Mouse (Mus musculus) frontal cortex, postnatal 14 days (tissue): ENCODE measurements around the gene Shc2.

ENCODE experiments used
- DNase-seq, 2 experiments: peaks; one replicate each; pipeline ENCODE4 v3.0.0; 2022; ENCODE audit warnings: low spot score in 2 of 2

Shc2 gene

DNA sequence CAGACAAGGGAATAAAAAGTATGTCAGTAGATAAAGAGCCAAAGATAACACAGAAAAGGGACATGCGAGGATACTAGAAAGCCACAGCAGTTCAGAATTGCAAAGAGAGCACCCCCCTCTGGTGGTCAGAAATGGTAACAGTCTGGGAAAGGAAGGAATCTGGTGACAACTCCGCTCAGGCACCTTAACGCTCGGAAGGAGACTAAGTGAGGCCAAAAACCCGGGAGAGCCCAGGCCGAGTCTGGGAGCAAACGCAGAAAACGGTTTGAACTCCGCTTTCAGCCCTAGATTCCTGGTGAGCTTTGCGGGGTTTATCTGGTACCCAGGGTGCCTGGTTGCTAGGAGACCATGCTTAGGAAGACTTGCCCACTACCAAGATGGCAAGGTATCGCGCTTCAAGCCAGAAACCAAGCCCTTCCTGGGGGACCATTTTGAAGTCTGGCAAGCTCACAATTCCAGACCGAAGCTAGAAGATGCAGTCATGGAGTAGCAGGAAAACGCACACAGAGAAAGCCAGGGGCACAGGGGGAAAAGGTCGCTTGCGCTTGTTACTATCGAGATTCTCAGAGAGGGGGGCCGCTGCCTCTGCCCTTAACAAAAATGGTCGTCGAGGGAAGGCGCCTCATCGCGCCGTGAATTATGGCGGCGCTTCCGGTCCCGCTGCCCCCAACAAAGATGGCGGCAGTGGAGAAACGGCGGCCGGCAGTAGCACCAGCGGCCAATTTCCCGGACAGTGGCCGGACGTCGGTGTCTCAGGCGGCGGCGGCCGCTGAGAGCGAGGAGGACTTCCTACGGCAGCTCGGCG is 31.3 kb upstream of the Shc2 start, which contains the start of gene Tpgs1:
Gene Tpgs1 (plus strand): TSS at position 599 of the 805 bp plus-strand sequence.
- peak; percentile 89 to 92 for DNase-seq

DNA sequence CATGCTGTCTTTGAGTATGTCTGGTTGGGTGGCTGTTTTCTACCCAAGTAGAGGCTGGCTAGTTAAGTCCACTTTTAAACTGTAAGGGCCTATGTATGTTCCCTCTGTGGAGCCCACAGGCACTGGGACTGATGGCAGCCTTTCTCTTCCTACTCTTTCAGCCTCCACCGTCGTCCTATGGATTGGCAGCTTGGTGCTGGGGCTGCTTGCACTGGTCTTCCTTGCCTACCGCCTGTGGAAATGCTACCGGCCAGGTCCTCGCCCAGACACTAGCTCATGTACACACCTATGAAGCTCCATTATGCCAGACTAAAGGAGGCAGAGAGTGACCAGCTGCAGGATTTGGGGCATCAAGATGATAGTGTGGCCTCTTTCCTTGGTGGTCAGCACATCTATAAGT is 30.4 kb upstream of the Shc2 start:
- DNase-seq, result no peak

DNA sequence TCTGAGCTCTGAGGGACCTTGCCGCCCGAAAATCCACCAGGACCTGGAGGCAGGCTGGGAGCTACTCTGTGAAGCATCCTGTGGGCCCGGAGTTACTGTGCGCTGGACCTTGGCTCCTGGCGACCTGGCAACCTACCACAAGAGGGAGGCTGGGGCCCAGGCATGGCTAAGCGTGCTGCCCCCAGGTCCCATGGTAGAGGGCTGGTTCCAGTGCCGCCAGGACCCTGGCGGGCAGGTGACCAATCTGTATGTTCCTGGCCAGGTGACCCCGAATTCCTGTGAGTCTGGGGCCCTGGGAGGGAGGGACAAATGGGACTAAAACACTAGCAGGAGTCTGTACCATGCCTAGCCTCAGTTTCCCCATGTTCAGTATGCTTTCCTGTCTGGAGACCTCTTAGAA is 28.8 kb upstream of the Shc2 start:
- no peak for DNase-seq

DNA sequence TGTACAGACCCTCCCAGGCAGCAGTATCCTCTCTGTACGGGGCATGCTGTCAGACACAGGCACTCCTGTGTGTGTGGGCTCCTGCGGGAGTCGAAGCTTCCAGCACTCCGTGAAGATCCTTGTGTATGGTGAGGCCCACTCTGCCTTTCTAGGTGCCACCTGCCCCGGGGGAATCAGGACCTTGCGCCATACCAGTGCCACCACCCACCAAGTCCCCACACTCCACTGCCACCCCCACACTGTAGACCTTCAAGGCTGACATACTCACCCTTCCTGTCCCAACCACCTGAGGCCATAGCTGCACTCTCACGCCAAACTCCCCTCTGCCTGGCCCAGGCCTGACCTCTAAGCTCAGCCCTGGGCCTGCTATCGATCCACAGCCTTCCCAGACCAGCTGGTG is 27.3 kb upstream of the Shc2 start:
- DNase-seq, result no peak

DNA sequence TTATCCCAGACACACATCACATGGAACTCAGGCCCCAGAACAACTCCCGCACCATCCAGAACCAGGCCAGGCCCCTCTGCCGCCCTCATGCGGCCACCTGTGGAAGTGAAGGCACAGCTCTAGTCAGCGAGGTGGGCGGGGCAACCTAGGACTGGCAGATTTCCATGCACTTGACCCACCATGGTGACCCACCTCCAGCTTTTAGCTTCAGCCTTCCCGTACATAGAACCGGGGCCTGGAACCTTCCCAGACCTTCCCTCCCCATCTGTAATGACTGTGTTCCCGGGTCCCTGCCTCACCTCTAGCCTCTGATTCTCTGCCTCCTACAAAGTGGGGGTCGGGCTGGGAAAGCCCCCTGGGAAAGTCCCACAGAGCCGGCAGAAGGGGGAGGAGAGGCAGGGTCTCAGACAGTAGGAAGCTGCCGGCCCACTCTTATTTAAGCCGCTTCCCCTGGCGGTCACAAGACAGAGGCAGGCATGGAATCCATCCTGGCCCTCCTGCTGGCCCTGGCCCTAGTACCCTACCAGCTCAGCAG is 26.5 kb upstream of the Shc2 start, which contains the start of gene Madcam1:
Gene Madcam1 (plus strand): TSS at position 429 of the 535 bp plus-strand sequence.
- peak in 1 of 2 experiments; percentile 63 for DNase-seq

DNA sequence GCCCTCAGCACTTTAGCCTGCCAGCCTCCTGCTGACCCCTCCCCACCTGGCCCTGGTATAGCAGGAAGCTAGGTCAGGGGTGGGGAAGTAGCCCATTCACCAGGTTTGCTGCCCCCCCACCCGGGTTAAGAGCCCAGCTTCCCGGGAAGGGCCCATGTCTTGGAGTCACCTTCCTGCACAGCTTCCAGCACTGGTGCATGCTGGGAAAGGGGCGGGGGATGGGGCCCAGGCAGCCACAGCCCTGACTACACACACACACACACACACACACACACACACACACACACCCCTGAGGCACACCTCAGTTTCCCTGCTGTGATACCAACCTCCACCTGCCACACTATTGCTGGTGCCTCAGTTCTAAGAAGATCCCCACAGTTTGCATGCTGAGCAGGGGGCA is 24.1 kb upstream of the Shc2 start:
- no peak for DNase-seq

DNA sequence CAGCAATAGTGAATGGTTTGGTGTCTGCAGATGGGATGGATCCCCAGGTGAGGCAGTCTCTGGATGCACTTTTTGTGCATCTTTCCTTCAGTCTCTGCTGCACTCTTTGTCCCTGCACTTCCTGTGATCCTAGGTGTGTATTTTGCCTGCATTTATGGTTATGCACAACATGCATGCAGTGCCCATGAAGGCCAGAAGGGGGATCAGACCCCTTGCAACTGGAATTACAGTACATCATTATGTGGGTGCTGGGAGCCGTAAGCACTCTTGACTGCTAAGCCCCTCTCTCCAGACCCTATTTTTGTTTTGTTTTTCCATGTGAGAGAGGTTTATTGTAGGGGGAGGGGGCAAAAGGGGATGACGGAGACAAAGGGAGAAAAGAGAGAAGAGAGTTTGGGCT is 22.6 kb upstream of the Shc2 start:
- no peak for DNase-seq

DNA sequence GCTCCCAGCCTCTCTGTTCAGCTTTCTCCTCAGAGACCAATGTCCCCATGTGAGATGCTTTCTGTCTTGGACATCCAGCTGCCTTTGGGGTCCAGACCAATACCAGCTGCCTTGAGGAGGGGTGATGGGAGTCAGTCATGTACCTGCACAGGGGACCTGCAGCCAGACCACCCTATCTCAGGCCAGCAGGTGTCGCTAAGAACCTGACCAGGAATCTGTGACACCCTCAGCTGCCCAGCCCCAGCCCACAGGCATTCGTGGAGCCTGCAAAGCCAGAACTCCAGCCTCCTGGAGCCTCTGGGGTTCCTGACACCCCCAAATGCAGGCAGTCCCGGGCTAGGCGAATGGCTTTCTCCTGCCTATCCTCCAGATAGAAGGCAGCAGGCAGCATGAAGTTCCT is 21.1 kb upstream of the Shc2 start:
- DNase-seq, result no peak

DNA sequence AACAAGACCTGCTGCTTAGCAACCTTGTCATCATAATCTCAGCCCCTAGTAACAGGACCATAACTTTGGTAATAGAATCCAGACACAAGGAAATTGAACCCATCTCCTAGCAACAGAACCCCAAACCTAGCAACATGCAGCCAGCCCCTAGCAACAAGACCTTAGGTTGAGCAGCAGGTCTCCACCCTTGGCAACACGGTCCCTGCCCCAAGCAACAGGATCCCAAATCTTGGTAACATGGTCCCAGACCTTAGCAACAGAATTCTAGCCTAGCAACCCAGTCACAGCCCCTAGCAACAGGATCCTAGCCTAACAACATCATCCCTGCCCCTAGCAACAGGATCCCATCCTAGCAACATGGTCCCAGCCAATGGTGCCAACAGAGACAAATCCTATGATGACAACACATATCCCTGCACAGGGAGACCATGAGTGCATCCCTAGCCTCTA is 17.3 kb upstream of the Shc2 start:
- DNase-seq, result peak in 1 of 2 experiments; percentile 74

DNA sequence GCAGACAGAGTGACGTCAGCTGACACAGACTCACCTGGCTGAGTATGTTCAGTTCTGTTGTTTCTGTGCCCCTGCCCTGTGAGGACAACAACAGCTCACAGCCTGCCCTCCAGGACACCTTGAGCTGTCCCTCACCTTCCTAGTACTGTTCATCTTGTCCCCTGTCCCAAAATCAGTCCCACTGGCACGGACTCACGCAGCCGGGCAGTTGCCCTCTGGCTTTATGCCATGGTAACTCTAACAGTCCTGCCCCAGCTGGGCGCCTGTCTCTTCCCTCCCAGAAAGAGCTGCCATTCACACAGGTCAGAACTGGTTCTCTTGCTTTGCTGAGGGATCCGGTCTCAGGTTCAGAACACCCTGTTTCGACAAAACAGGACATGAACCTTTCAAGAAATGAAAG is 15.1 kb upstream of the Shc2 start:
- no peak for DNase-seq

DNA sequence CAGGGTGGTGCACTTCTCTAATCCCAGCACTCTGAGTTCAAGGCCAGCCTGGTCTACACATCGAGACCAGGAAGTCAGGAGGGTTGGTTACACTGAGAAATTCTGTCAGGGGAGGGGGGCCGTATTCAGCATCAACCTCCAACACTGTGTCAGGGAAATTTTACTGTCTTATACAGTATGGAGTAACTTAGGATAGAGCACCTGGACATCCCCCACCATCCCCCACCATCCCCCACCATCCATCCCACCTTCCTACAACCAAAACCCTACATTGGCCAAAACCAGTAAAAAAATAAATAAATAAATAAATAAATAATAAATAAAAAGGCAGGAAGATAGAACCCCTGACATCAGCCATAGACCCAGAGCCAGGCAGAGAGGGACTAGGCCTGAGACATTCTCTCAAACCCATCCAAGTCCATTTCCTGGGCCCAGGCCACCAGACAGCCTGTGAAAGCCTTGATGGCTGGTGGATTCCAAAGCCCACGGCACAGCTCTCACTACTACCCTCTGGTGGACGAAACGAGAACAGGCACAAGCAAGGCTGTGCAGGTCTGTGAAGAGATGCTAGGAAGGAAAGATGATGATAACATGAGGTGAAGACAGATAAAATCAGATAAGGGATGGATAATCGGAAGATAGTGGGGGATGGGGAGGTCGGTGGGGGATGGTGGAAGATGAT is 11.5 kb upstream of the Shc2 start:
- peak in 1 of 2 experiments; percentile 76 for DNase-seq

DNA sequence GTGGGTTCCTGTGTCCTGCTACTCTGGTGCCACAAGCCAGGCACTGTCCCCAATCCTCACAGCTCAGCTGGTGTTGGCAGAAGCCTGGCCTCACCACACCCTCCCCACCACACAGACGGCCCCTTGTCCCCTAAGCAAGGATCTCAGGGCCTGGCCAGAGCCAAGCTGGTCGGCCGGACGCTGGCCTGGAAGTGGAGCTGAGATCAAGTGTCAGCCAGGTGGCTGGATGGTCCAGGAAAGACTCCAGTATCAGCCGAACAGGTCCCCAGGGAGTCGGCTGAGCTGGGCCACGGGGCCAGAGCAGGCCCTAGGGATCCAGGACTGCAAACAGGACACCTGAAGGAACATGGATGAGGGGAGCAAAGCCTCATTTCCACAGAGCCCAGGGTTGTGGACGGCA is 8.0 kb upstream of the Shc2 start, which contains the start of gene Odf3l2:
Gene Odf3l2 (minus strand): TSS at position 28 of the 400 bp plus-strand sequence.
- DNase-seq, result no peak

DNA sequence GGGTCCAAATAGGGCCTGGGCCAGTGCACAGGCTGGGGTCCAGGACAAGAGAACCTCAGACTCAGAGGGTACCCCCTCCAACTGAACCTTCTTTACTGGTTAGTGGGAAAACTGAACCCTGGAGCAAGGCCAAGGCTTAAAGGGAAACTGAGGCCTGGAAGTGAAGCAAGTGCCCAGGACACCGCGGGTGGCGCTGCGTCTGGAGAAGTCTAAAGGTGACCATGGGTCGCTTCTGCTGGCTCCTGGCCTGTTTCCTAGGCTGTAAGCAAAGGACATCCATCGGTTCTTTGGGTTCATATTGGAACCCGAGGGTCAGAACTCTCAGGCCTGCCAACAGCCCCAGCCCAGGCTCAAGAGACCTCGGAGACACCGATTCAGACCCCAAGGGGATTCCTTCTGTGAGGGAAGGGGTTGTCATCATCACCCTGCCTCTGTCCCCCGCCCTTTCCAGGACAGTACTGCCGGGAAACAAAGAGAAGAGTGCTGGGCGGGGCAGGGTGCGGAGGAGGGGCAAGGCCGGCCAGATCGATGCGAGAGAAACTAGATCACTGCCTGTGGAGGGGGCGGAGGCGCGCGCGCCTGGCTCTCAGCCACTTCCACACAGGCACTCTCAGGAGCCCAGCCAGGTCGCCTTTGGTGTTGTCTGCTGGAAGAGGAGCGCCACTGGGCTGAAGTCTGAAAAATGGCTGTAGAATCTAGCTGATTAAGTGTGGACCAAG is 927 bp upstream of the Shc2 start:
- no peak for DNase-seq

DNA sequence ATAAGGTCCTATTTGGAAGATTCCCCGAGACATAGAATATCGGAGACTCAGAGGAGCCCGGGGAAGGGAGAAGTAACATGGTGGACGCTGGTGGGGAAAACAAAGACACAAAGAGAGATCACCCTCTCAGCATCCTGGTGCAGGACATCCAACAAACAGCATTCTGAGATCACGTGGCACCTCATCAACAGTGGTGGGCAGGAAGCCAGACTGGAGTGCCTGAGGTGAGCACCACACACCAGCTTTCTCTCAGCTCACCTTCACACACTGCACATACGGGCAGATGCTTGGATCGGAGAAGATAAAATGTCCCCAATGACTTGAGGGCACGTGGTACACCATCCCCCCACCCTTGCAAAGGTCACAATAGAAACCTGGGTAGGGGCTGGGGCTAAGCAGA is 1.4 kb downstream of the Shc2 start:
- no peak for DNase-seq

DNA sequence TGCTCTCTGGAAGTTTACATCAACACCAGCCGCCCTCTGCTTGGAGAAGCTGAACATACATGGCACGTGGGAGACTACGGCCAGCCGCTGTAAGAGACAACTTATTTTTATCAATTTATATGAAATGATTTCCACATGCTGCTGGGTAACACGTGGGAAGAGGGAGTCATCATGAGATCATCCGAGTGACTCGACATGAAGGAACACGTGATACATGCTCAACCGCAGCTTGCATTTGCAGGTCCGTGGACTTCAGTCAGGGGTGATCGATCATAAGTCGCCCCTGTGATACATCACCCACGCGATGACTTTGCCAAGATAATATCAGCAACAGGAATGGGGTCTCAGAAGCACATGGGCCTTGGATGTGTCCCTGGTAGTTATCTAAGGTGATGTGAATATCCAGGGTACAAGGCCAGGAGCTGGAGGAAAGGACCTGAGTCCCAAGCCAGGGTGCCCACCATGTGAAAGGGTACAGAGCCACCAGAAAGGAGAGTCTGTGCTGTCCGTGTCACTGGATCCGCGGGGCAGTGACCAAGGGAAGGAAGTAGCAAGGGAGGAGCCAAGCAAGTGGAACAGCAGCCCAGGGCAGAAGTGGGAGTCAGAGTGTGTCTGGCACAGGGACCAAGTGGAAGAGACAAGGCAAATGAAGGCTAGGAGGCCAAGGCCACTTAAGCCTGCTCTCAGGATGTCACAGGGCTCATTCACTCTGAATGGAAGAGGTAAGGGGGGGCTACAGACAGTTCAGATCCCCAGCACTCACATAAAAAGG is 4.5 kb downstream of the Shc2 start:
- no peak for DNase-seq

DNA sequence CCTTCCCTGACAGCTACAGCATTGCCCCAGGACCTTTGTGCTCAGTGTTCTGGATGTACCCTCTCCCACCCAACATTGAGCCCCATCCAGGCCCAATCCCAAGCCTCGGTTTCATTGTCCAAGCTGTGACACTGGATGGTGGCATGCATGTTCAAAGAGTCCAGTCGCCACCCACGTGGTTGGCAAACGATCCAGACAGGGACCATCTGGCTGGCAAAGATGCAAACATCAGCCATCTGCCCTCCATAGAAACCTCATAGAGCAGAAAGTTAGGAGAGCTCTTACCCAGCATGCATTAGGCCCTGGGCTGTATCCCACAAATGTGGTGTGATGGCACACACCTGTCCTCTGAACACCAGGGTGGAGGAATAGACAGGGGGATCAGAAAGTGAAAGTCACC is 6.3 kb downstream of the Shc2 start:
- DNase-seq, result peak in 1 of 2 experiments; percentile 70

DNA sequence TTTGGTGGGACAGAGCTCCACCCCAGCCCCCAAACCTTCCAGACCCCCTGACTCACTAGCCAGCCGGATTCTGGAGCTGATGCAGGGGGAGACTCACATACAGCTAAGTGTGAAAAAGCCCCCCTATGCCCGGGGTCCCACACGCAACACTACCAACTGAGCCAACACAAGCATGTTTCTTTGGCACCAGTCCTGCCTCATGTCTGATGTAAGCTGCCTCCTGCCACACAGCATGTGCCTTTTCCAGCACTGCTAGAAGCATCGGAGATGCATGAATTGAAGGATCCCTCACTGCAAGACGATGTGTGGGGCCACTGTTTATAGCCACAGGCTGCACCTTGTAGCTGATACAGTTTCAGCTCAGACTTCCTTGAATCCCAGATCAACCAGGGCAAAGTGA is 9.3 kb downstream of the Shc2 start:
- no peak for DNase-seq

DNA sequence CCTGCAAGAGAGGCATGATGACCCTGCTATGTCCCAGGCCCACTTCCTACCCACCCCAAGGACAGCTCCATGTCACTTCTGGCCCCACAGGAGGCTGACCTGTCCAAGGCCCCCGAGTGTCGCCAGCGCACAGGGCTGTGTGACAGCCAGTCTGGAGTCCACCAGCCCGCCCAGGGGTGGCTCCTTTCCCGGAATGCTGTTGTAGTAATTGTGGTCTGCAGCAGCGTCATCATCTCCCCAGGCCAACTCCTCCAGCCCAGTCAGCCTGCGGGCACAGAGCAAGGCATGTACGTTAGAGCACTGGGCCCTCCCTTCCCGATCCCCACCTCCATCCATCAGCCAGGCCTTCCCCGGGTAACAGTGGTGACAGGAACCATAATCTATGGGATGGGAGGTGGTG is 11.6 kb downstream of the Shc2 start:
- no peak for DNase-seq

DNA sequence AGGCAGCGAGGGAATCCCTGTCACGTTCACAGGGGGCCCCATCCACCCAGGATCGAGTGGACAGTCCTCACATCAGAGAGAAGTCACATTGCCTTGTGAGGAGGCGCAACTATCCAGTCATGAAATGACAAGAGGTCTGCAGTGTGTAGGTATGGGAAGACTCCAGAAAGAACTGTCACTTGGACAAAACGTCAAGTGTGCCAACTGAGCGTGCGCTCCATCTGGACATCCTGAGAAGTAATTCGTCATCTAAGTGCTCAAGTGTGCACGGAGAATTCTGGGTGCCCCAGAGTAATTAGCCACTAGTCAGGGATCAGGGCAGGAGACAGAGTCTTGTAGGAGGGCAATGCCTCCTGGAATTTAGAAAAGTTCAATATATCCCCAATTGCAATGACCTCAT is 12.3 kb downstream of the Shc2 start:
- DNase-seq, result no peak

DNA sequence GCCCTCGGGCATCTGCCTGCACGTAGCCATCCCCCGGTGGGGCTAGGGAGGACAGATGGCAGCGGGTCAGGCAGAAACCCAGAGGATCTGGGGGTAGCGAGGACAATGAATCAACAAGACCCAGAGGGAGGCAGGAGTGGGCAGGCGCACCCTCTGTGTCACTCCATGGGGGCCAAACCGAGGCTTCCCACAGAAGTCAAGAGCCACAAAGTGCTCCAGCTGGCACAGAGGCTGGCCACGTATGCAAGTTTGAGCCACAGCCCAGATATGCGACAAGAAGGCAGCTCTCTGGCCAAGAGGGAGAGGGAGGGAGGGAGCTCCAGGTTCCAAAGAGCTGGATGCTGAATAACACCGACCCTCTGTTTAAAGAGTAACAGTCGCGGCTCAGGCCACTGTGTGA is 13.8 kb downstream of the Shc2 start:
- DNase-seq, result no peak

DNA sequence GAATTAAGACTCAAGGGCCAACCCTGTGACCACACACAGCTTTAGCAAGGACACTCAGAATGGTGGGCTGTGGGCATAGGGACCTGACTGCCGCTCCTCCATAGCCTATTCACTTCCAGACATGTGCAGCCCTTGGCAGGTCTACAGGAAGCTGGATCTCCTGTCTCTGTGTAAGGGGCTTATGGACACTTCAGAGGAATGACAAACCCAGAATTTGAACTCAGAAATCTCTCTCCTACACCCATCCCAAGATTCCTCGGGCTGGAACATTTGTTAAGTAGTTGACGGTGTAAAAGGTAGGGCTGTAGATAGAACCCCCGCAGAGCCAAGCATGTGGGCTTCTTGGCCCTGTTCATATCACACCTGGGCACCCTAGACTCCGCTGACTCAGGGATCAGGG is 21.3 kb downstream of the Shc2 start:
- no peak for DNase-seq
